Mouse (Mus musculus) MEL (cell line): Measurements from ENCODE around the gene Bicdl1. TPM values are rescaled to one million over a fixed set of nuclear protein-coding genes. Genes with fewer than 3 reads are reported as not detected.
A peak's percentile ranks its signal among the peaks of the same experiment; 100 is the strongest.

Experiments used
- DNase-seq: peaks from one replicate; pipeline ENCODE4 v3.0.0; 2011; ENCODE audit warnings: low read depth, low spot score
- H3K27ac ChIP-seq: 2 replicates; pipeline ENCODE4 v1.5.1; 2012; ENCODE audit warnings: low read depth, mild to moderate bottlenecking, control low read depth, low read length, moderate library complexity; ENCODE audit not compliant: control insufficient read depth
- H3K27me3 ChIP-seq, 2 experiments: fragments of 150-350 bp in 1 of 2; sonication (generic) in 1 of 2; 2 replicates each; pipeline ENCODE4 v1.6.1; 2012; ENCODE audit warnings: low read length in 2 of 2, mild to moderate bottlenecking in 2 of 2, improper control_type of control experiment in 1 of 2, moderate library complexity in 1 of 2; ENCODE audit not compliant: insufficient read depth in 2 of 2, control insufficient read depth in 1 of 2
- H3K36me3 ChIP-seq, 2 experiments: 2 replicates each; pipeline ENCODE4 v1.6.1; 2012 to 2014; ENCODE audit warnings: low read length in 2 of 2, improper control_type of control experiment in 1 of 2, inconsistent platforms in 1 of 2, mild to moderate bottlenecking in 1 of 2; ENCODE audit not compliant: insufficient read depth in 2 of 2, control insufficient read depth in 1 of 2
- H3K4me1 ChIP-seq, 2 experiments: fragments of 150-350 bp in 1 of 2; sonication (generic) in 1 of 2; 2 replicates each; pipeline ENCODE4 v1.6.1; 2012; ENCODE audit warnings: low read length in 2 of 2, improper control_type of control experiment in 1 of 2, mild to moderate bottlenecking in 1 of 2; ENCODE audit not compliant: insufficient read depth in 2 of 2, control insufficient read depth in 1 of 2
- H3K4me3 ChIP-seq, 2 experiments: fragments of 150-350 bp in 1 of 2; sonication (generic) in 1 of 2; 2 replicates each; pipeline ENCODE4 v1.5.1; 2012; ENCODE audit warnings: low read depth in 2 of 2, low read length in 2 of 2, mild to moderate bottlenecking in 2 of 2, moderate library complexity in 2 of 2, control low read depth in 1 of 2, improper control_type of control experiment in 1 of 2; ENCODE audit not compliant: control insufficient read depth in 1 of 2, insufficient read depth in 1 of 2
- H3K79me2 ChIP-seq: 2 replicates; pipeline ENCODE4 v1.6.1; 2012; ENCODE audit warnings: mild to moderate bottlenecking, low read length, moderate library complexity; ENCODE audit not compliant: control insufficient read depth, poor library complexity, insufficient read depth
- H3K9ac ChIP-seq: 2 replicates; pipeline ENCODE4 v1.6.1; 2012; ENCODE audit warnings: low read depth, mild to moderate bottlenecking, control low read depth, low read length, moderate library complexity; ENCODE audit not compliant: control insufficient read depth, poor library complexity, severe bottlenecking
- H3K9me3 ChIP-seq: fragments of 150-350 bp; sonication (generic); replicated peaks from 2 replicates; pipeline ENCODE4 v1.6.1; 2012; ENCODE audit warnings: mild to moderate bottlenecking, low read length, improper control_type of control experiment, moderate library complexity; ENCODE audit not compliant: insufficient read depth
- BHLHE40 ChIP-seq: IDR thresholded peaks from 2 replicates; pipeline ENCODE4 v1.6.1; 2012; ENCODE audit warnings: low read depth, mild to moderate bottlenecking, inconsistent platforms, low read length, improper control_type of control experiment, borderline replicate concordance
- CHD1 ChIP-seq: IDR thresholded peaks from 2 replicates; pipeline ENCODE4 v1.6.1; 2012; ENCODE audit warnings: low read depth, mild to moderate bottlenecking, inconsistent platforms, low read length, improper control_type of control experiment
- CHD2 ChIP-seq: IDR thresholded peaks from 2 replicates; pipeline ENCODE4 v1.6.1; 2011; ENCODE audit warnings: low read length, improper control_type of control experiment
- ETS1 ChIP-seq: IDR thresholded peaks from 2 replicates; pipeline ENCODE4 v1.6.1; 2012; ENCODE audit warnings: low read depth, mild to moderate bottlenecking, inconsistent platforms, low read length, improper control_type of control experiment, moderate library complexity
- GATA1 ChIP-seq: IDR thresholded peaks from 2 replicates; pipeline ENCODE4 v1.6.1; 2011; ENCODE audit warnings: low read depth, low read length, improper control_type of control experiment
- HCFC1 ChIP-seq: IDR thresholded peaks from 2 replicates; pipeline ENCODE4 v1.6.1; 2012; ENCODE audit warnings: low read depth, mild to moderate bottlenecking, inconsistent platforms, low read length, improper control_type of control experiment, moderate library complexity
- JUND ChIP-seq: IDR thresholded peaks from 2 replicates; pipeline ENCODE4 v1.6.1; 2011; ENCODE audit warnings: low read depth, mild to moderate bottlenecking, improper control_type of control experiment, low read length
- KAT2A ChIP-seq: conservative IDR thresholded peaks from 2 replicates; pipeline ENCODE4 v1.6.1; 2012; ENCODE audit warnings: low read depth, low read length, improper control_type of control experiment, inconsistent platforms
- MAX ChIP-seq: IDR thresholded peaks from 2 replicates; pipeline ENCODE4 v1.6.1; 2011; ENCODE audit warnings: low read length, improper control_type of control experiment
- MAZ ChIP-seq: IDR thresholded peaks from 2 replicates; pipeline ENCODE4 v1.6.1; 2012; ENCODE audit warnings: low read depth, mild to moderate bottlenecking, inconsistent platforms, low read length, improper control_type of control experiment
- MEF2A ChIP-seq: IDR thresholded peaks from 2 replicates; pipeline ENCODE4 v1.6.1; 2014; ENCODE audit warnings: low read depth, mild to moderate bottlenecking, inconsistent platforms, low read length, improper control_type of control experiment; ENCODE audit not compliant: poor library complexity, insufficient replicate concordance, severe bottlenecking; ENCODE audit errors: extremely low read depth
- MXI1 ChIP-seq: IDR thresholded peaks from 2 replicates; pipeline ENCODE4 v1.6.1; 2011; ENCODE audit warnings: mild to moderate bottlenecking, low read depth, low read length, improper control_type of control experiment
- NELFE ChIP-seq: IDR thresholded peaks from 2 replicates; pipeline ENCODE4 v1.6.1; 2011; ENCODE audit warnings: low read depth, low read length, improper control_type of control experiment
- NRF1 ChIP-seq: IDR thresholded peaks from 2 replicates; pipeline ENCODE4 v1.6.1; 2014; ENCODE audit warnings: low read depth, mild to moderate bottlenecking, inconsistent platforms, low read length, improper control_type of control experiment, moderate library complexity; ENCODE audit not compliant: poor library complexity, insufficient read depth, severe bottlenecking
- POLR2A ChIP-seq, 2 experiments: IDR thresholded peaks; 2 replicates each; pipeline ENCODE4 v1.6.1; 2011 to 2012; ENCODE audit warnings: low read length in 2 of 2, mild to moderate bottlenecking in 2 of 2, control low read depth in 1 of 2, improper control_type of control experiment in 1 of 2, low read depth in 1 of 2, moderate library complexity in 1 of 2; ENCODE audit not compliant: control insufficient read depth in 1 of 2, insufficient read depth in 1 of 2, poor library complexity in 1 of 2
- POLR2AphosphoS2 ChIP-seq: IDR thresholded peaks from 2 replicates; pipeline ENCODE4 v1.6.1; 2011; ENCODE audit warnings: low read length, improper control_type of control experiment
- POLR2AphosphoS5 ChIP-seq: IDR thresholded peaks from 2 replicates; pipeline ENCODE4 v1.6.1; 2012; ENCODE audit warnings: low read depth, borderline replicate concordance, mild to moderate bottlenecking, inconsistent platforms, low read length, moderate library complexity, mixed read lengths
- RAD21 ChIP-seq: IDR thresholded peaks from 2 replicates; pipeline ENCODE4 v1.6.1; 2011; ENCODE audit warnings: mild to moderate bottlenecking, low read depth, low read length, improper control_type of control experiment
- RCOR1 ChIP-seq: IDR thresholded peaks from 2 replicates; pipeline ENCODE4 v1.6.1; 2012; ENCODE audit warnings: low read depth, mild to moderate bottlenecking, inconsistent platforms, low read length, improper control_type of control experiment
- SIN3A ChIP-seq: IDR thresholded peaks from 2 replicates; pipeline ENCODE4 v1.6.1; 2012; ENCODE audit warnings: low read length, improper control_type of control experiment, inconsistent platforms
- TBP ChIP-seq: IDR thresholded peaks from 2 replicates; pipeline ENCODE4 v1.8.0; 2011; ENCODE audit warnings: low read depth, low read length, improper control_type of control experiment
- UBTF ChIP-seq: IDR thresholded peaks from 2 replicates; pipeline ENCODE4 v1.6.1; 2012; ENCODE audit warnings: low read depth, mild to moderate bottlenecking, inconsistent platforms, low read length, improper control_type of control experiment, moderate library complexity, borderline replicate concordance; ENCODE audit not compliant: insufficient read depth
- USF1 ChIP-seq: IDR thresholded peaks from 2 replicates; pipeline ENCODE4 v1.6.1; 2014; ENCODE audit warnings: low read depth, mild to moderate bottlenecking, inconsistent platforms, low read length, improper control_type of control experiment, moderate library complexity
- USF2 ChIP-seq, 2 experiments: IDR thresholded peaks; 2 replicates each; pipeline ENCODE4 v1.6.1; 2011 to 2012; ENCODE audit warnings: improper control_type of control experiment in 2 of 2, low read length in 2 of 2, borderline replicate concordance in 1 of 2, inconsistent platforms in 1 of 2, low read depth in 1 of 2, mild to moderate bottlenecking in 1 of 2; ENCODE audit not compliant: insufficient read depth in 1 of 2
- ZKSCAN1 ChIP-seq: IDR thresholded peaks from 2 replicates; pipeline ENCODE4 v1.6.1; 2012; ENCODE audit warnings: low read depth, mild to moderate bottlenecking, inconsistent platforms, low read length, improper control_type of control experiment, moderate library complexity
- ZMIZ1 ChIP-seq: IDR thresholded peaks from 2 replicates; pipeline ENCODE4 v1.6.1; 2012; ENCODE audit warnings: low read depth, mild to moderate bottlenecking, inconsistent platforms, low read length, improper control_type of control experiment, moderate library complexity
- polyA plus RNA-seq, 2 experiments: library from polyadenylated mRNA; stranded (reverse) in 1 of 2; unstranded in 1 of 2; fragments of >175 nt in 1 of 2; fragments of >200 nt in 1 of 2; gene quantifications; 2 replicates each; pipeline versions ENCODE4 v1.2.1 to v1.2.4; 2012; ENCODE audit warnings: low replicate concordance in 2 of 2, low read depth in 1 of 2; ENCODE audit not compliant: insufficient read length in 2 of 2, insufficient read depth in 1 of 2, missing spikeins in 1 of 2
- total RNA-seq: library from RNA; depleted of rRNA; stranded (reverse); fragments of 300-350 nt; gene quantifications from 2 replicates; pipeline ENCODE4 v1.2.3, GENCODE M21; 2012; rRNA removed

The Bicdl1 gene
- total RNA-seq (3.5 and 4.2 TPM in 2 replicates), polyA plus RNA-seq (10 to 100 TPM in 1 of 2 experiments, not detected in 1; 13.4 TPM)

DNA sequence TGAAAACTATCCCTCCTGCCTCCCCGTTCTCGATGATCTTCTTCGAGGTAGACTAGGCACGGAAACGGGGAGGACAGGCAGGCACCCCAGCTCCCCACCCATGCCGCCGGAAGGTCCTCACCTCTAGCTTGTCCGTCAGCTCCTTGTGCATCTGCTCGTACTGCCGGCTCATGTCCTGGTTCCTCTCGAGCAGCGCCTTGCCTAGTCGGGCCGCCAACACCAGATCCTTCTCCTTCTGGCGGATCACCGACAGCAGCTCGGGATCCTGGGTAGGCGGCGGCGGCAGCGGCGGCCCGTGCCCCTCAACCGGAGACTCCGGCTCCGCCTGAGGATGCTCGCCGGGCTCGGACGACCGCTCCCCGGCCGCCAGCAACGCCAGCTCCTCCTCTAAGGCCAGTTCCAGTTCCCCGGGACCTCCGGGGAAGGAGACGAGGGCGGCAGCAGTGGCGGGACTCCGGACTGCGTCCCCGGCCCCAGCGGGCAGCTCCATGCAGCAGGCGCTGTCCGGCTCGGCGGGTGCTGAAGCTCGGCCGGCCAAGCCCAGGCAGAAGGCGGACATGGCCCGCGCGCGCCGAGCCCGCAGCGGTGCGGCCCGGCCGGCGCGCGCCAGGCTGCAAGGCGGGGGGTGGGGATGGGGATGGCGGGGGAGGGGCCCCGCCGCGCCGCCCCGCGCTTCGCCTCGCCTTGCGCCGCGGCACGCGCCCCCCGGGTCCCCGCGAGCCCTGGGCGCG lies at the start of gene Bicdl1:
Gene Bicdl1, minus strand, starts transcription at position 621 of the 731 bp plus-strand sequence.
- TF ChIP-seq MAX: peak; percentile 54
- no peak for TF ChIP-seq RAD21
- no peak for TF ChIP-seq RCOR1
- TF ChIP-seq MEF2A: no peak
- no peak for TF ChIP-seq POLR2A (IDR thresholded peaks at IDR 0.05; ENCODE audit: control insufficient read depth in 1 of 2, insufficient read depth in 1 of 2, low read depth in 1 of 2, low read length in 2 of 2, poor library complexity in 1 of 2)
- no peak for TF ChIP-seq USF1
- TF ChIP-seq CHD2: no peak
- no peak for TF ChIP-seq ZMIZ1
- TF ChIP-seq USF2 (IDR thresholded peaks at IDR 0.05; ENCODE audit: borderline replicate concordance in 1 of 2, insufficient read depth in 1 of 2, low read depth in 1 of 2, low read length in 2 of 2): no peak
- TF ChIP-seq TBP: no peak
- no peak for TF ChIP-seq CHD1
- TF ChIP-seq POLR2AphosphoS5: no peak
- no peak for TF ChIP-seq POLR2AphosphoS2
- no peak for TF ChIP-seq ETS1
- peak; percentile 42; the same call in 1 of the 2 replicates for TF ChIP-seq MAZ
- no peak for TF ChIP-seq JUND
- peak; percentile 96 for TF ChIP-seq MXI1
- TF ChIP-seq NRF1: no peak
- TF ChIP-seq GATA1: no peak
- no peak for TF ChIP-seq BHLHE40
- peak; percentile 88 for TF ChIP-seq SIN3A
- TF ChIP-seq UBTF: 0 out of 2 replicates have a peak, but pooled peaks have one; percentile 90
- TF ChIP-seq KAT2A: no peak
- no peak for TF ChIP-seq ZKSCAN1
- TF ChIP-seq HCFC1: no peak
- TF ChIP-seq NELFE: no peak
- H3K4me3 ChIP-seq: peak within 1 kb of the TSS; percentile 54 to 68; a peak in 3 of 4 replicates
- H3K27ac ChIP-seq: no peak within 1 kb of the TSS
- no peaks in the 10 kb centered on the region; the same call in 1 of the 2 replicates for H3K79me2 ChIP-seq
- DNase-seq: peak; percentile 76
- H3K9me3 ChIP-seq: no peaks in the 10 kb centered on the region
- peaks cover 0 to 4% of the 10 kb centered on the region in 2 experiments; a peak in 2 of 4 replicates for H3K36me3 ChIP-seq
- peaks cover 0 to 2% of the 10 kb centered on the region in 2 experiments; a peak in 1 of 4 replicates for H3K4me1 ChIP-seq
- peak within 1 kb of the TSS; percentile 78 for H3K9ac ChIP-seq
- peaks cover 0 to 3% of the 10 kb centered on the region in 2 experiments; a peak in 1 of 4 replicates for H3K27me3 ChIP-seq
